Mouse (Mus musculus) C2C12 (cell line): ENCODE data around the gene Lce1f. TPM values are rescaled to one million over a fixed set of nuclear protein-coding genes. Genes with fewer than 3 reads are reported as not detected.
"Not testable (repeated sequence)": the region's sequence is repeated elsewhere in the genome, so short reads cannot be mapped to it uniquely, and the experiment has no call there.

Experiments used
- H3K27me3 ChIP-seq: one replicate; pipeline ENCODE4 v1.6.1; 2011; ENCODE audit not compliant: control insufficient read depth, insufficient read depth, insufficient read length
- H3K36me3 ChIP-seq: one replicate; pipeline ENCODE4 v1.6.1; 2011; ENCODE audit not compliant: control insufficient read depth, insufficient read depth
- H3K4me3 ChIP-seq: one replicate; pipeline ENCODE4 v1.5.1; 2011; ENCODE audit warnings: mild to moderate bottlenecking, control low read depth; ENCODE audit not compliant: poor library complexity, insufficient read depth, severe bottlenecking
- H3K79me2 ChIP-seq: one replicate; pipeline ENCODE4 v1.6.1; 2011; ENCODE audit not compliant: control insufficient read depth, insufficient read depth
- H3K79me3 ChIP-seq: one replicate; pipeline ENCODE4 v1.6.1; 2011; ENCODE audit warnings: low read depth, control low read depth
- H3ac ChIP-seq: one replicate; pipeline ENCODE3; 2011; ENCODE audit warnings: low read depth; ENCODE audit not compliant: control insufficient read depth, insufficient read length
- CEBPB ChIP-seq: IDR thresholded peaks from one replicate; pipeline ENCODE4 v1.6.1; 2011; ENCODE audit warnings: low read depth, mild to moderate bottlenecking, control low read depth, moderate library complexity
- CTCF ChIP-seq: IDR thresholded peaks from one replicate; pipeline ENCODE4 v1.5.1; 2011; ENCODE audit not compliant: control insufficient read depth, insufficient read depth, insufficient read length
- FOSL1 ChIP-seq: IDR thresholded peaks from one replicate; pipeline ENCODE4 v1.8.0; 2011; ENCODE audit warnings: mild to moderate bottlenecking, low read length; ENCODE audit not compliant: poor library complexity, insufficient read depth, severe bottlenecking
- MAX ChIP-seq: IDR thresholded peaks from one replicate; pipeline ENCODE4 v1.6.1; 2011; ENCODE audit warnings: mild to moderate bottlenecking, control low read depth
- MYOD1 ChIP-seq: IDR thresholded peaks from one replicate; pipeline ENCODE4 v1.6.1; 2011; ENCODE audit warnings: low read depth; ENCODE audit not compliant: control insufficient read depth, insufficient read length
- MYOG ChIP-seq: IDR thresholded peaks from one replicate; pipeline ENCODE4 v1.6.1; 2011; ENCODE audit not compliant: control insufficient read depth, insufficient read length; ENCODE audit errors: extremely low read depth
- USF1 ChIP-seq: IDR thresholded peaks from one replicate; pipeline ENCODE4 v1.6.1; 2011; ENCODE audit warnings: low read depth, mild to moderate bottlenecking, control low read depth, moderate library complexity
- polyA plus RNA-seq: library from polyadenylated mRNA; unstranded; fragments of >200 nt; fragmentation: generic; extraction: Trizol; gene quantifications from one replicate; pipeline ENCODE4 v1.2.1, GENCODE M21; 2012; ENCODE audit warnings: missing spikeins

Lce1f gene
- polyA plus RNA-seq, 1 experiment: 0.83 TPM

- no peaks in the 10 kb centered on the region for H3K79me2 ChIP-seq
- no peaks in the 10 kb centered on the region for H3K36me3 ChIP-seq
- no peaks in the 10 kb centered on the region for H3K27me3 ChIP-seq
- H3K79me3 ChIP-seq: no peaks in the 10 kb centered on the region
- TF ChIP-seq CTCF (no peak), FOSL1 (no peak), MAX (no peak), CEBPB (no peak), MYOD1 (no peak), USF1 (no peak), MYOG (no peak)
- H3K4me3 ChIP-seq: no peak overlapping the region
- no peak overlapping the region for H3ac ChIP-seq
Measured at GRCm38 (mm10) chr3:92715122-92715521, 5.0 kb downstream of the Lce1f start.

DNA sequence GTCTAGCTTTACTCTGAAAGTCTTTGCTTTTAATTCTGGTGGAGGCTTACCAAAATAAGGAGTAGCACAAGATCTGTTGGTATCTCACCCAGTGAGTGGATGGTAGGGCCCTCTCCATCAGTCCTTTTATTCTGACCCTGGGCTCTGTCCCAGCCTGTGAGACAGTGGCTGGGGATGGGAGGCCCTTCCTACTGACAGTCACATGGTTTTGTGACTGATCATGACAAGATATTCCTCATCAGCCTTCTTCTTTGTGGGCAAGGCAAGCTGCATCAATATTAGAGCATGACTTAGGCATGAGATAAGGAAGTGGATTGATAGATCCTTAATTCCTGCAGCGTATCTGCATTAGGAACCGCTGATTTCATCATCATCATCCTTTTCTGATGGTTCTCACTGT is 11.2 kb downstream of the Lce1f start, which contains the start of gene Lce1e:
Lce1e (minus strand) TSS at position 101 of the 400 bp plus-strand sequence.
- Histone ChIP-seq H3K79me2 (no peaks in the 10 kb centered on the region), H3K36me3 (no peaks in the 10 kb centered on the region), H3ac (no peak within 1 kb of the TSS), H3K4me3 (no peak within 1 kb of the TSS), H3K79me3 (no peaks in the 10 kb centered on the region), H3K27me3 (no peaks in the 10 kb centered on the region)
- TF ChIP-seq FOSL1 (no peak), CTCF (no peak), MYOD1 (no peak), MAX (no peak), USF1 (no peak), CEBPB (no peak), MYOG (no peak)

DNA sequence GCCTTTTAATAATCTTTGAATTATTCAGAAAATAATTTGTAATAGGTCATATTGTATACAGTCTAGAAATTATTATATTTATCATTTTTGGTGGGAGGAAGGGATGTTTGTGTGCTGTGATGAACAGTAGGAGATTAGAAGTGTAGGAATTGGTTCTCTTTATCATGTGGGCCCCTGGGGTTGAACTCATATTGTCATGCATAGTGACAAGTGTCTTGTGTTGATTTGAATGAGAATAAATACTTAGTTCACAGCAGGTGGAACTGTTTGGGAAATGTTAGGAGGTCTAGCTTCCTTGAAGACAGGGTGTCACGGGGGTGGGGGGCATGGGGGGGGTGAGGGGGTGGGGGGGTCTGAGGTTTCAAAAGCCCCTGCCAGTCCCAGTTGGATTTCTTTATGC is 25.5 kb downstream of the Lce1f start:
- H3ac ChIP-seq: no peak overlapping the region
- no peaks in the 10 kb centered on the region for H3K79me2 ChIP-seq
- no peaks in the 10 kb centered on the region for H3K27me3 ChIP-seq
- H3K4me3 ChIP-seq: no peak overlapping the region
- H3K36me3 ChIP-seq: no peaks in the 10 kb centered on the region
- H3K79me3 ChIP-seq: no peaks in the 10 kb centered on the region
- TF ChIP-seq FOSL1: no peak
- no peak for TF ChIP-seq MYOG

DNA sequence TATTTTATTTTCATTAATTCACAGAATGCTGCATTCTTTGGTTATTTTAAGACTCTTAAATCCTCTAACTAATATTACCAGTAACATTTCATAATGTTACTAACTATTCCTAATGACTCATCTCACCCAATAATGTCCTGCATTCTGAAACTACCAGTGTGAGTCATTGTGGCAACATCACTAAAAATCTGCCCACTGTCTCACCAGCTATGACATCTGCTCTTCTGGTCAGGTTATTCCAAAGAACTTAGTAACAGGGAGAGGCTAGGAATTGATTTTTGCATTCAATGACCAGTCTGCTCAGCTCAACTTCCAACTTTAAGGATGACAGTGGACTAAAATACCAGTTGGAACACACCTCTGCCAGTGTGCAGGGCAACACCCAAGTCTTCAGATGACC is 28.5 kb downstream of the Lce1f start:
- Histone ChIP-seq H3K79me3 (no peaks in the 10 kb centered on the region), H3K79me2 (no peaks in the 10 kb centered on the region)
- peak; percentile 52 for TF ChIP-seq MYOD1
- no peak for TF ChIP-seq CTCF
- peak; percentile 59 for TF ChIP-seq CEBPB
- TF ChIP-seq FOSL1: peak; percentile 79

GRCm38 (mm10) chr3:92689154-92689553 is 31.0 kb downstream of the Lce1f start:
- H3K79me2 ChIP-seq, H3K27me3 ChIP-seq, H3K79me3 ChIP-seq, H3K36me3 ChIP-seq, H3K4me3 ChIP-seq, H3ac ChIP-seq: not testable (repeated sequence)

More for the DNA sequence above, 28.5 kb downstream of the Lce1f start:
- Histone ChIP-seq H3ac (no peak overlapping the region), H3K36me3 (no peaks in the 10 kb centered on the region), H3K4me3 (no peak overlapping the region), H3K27me3 (no peaks in the 10 kb centered on the region)

DNA sequence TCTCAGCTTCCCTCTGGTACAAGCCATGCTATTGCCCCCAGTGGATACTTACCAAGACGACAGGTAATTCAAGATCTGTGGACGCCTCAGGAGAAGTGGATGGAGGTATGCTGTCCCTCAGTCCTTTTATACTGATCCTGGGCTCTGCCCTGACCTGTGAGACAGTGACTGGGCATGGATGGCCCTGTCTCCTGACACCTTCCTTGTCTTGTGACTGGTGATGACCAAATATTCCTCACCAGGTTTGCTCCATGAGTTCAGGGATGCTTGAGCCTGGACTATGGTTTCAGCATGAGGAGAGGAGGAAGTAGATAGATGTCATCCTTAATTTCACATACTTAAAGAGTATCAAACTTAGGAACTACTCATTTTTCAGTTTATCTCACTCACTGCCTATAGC is 33.0 kb downstream of the Lce1f start, which contains the start of gene Lce1d:
Lce1d (minus strand) TSS at position 101 of the 400 bp plus-strand sequence.
- H3K27me3 ChIP-seq: no peaks in the 10 kb centered on the region
- TF ChIP-seq CEBPB: no peak
- no peak for TF ChIP-seq CTCF
- no peak for TF ChIP-seq FOSL1
- no peak for TF ChIP-seq MAX
- no peak for TF ChIP-seq MYOD1
- TF ChIP-seq USF1: no peak
- TF ChIP-seq MYOG: no peak
- no peaks in the 10 kb centered on the region for H3K79me2 ChIP-seq
- no peak within 1 kb of the TSS for H3K4me3 ChIP-seq
- H3K36me3 ChIP-seq: no peaks in the 10 kb centered on the region
- no peak within 1 kb of the TSS for H3ac ChIP-seq
- no peaks in the 10 kb centered on the region for H3K79me3 ChIP-seq
